Mouse (Mus musculus): ENCODE data around the gene Bbs9.

DNA sequence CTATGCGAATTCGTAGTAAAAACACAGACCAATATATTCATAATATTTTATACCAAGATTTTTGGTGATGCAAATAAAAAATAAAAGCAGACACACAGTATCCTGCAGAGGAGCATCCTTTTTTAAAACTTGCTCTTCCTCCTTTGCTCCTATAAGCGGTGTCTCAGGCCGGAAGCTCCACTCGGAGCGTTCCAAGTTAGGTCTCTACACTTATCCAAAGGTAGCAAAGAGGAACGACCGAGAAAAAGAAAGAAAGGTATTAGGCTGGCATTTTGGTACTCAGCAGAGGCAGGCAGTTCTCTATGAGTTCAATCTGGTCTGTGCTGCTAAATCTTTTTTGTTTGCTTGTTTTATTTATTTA, 6.6 kb upstream of the Bbs9 start:
- no peak for TF ChIP-seq HCFC1 (IDR thresholded peaks at IDR 0.05; ENCODE audit: borderline replicate concordance, insufficient read depth, low read length)
- no peak for TF ChIP-seq CHD2 (IDR thresholded peaks at IDR 0.05; ENCODE audit: low read depth, low read length)
- TF ChIP-seq ZC3H11A (IDR thresholded peaks at IDR 0.05; ENCODE audit: borderline replicate concordance, low read depth, low read length): no peak
- no peak for TF ChIP-seq ZNF384 (IDR thresholded peaks at IDR 0.05; ENCODE audit: low read depth, low read length)

Data from ES-E14 (cell line).